Mouse (Mus musculus) C2C12 (cell line): ENCODE measurements at regions not wholly inside any gene's neighbourhood (a gene's known extent, or its start where the extent isn't known, plus 50 kb on each side); places are given as distances from the start of the nearest gene placed in this dataset.

ENCODE experiments used
- CTCF ChIP-seq: IDR thresholded peaks from one replicate; pipeline ENCODE4 v1.5.1; 2011; ENCODE audit not compliant: control insufficient read depth, insufficient read depth, insufficient read length
- MAX ChIP-seq: IDR thresholded peaks from one replicate; pipeline ENCODE4 v1.6.1; 2011; ENCODE audit warnings: mild to moderate bottlenecking, control low read depth
- MYOG ChIP-seq: IDR thresholded peaks from one replicate; pipeline ENCODE4 v1.6.1; 2011; ENCODE audit not compliant: control insufficient read depth, insufficient read length; ENCODE audit errors: extremely low read depth
- USF1 ChIP-seq: IDR thresholded peaks from one replicate; pipeline ENCODE4 v1.6.1; 2011; ENCODE audit warnings: low read depth, mild to moderate bottlenecking, control low read depth, moderate library complexity

GRCm38 (mm10) chr17:29431553-29432297 is 58.8 kb upstream of the Pim1 start:
- no peak for TF ChIP-seq CTCF
- TF ChIP-seq MYOG: no peak
- no peak for TF ChIP-seq MAX
- TF ChIP-seq USF1: no peak
